Mouse (Mus musculus) erythroblast, embryonic 14.5 days (primary cell): ENCODE measurements at regions not wholly inside any gene's neighbourhood (a gene's known extent, or its start where the extent isn't known, plus 50 kb on each side); places are given as distances from the start of the nearest gene placed in this dataset.

ENCODE experiments used
- GATA1 ChIP-seq: IDR thresholded peaks from 2 replicates; pipeline ENCODE4 v1.6.1; 2012; ENCODE audit warnings: low read length, inconsistent platforms, mixed read lengths
- TAL1 ChIP-seq: IDR thresholded peaks from 3 replicates; pipeline ENCODE4 v1.6.1; 2012; ENCODE audit warnings: low read length, inconsistent platforms, mixed read lengths

DNA sequence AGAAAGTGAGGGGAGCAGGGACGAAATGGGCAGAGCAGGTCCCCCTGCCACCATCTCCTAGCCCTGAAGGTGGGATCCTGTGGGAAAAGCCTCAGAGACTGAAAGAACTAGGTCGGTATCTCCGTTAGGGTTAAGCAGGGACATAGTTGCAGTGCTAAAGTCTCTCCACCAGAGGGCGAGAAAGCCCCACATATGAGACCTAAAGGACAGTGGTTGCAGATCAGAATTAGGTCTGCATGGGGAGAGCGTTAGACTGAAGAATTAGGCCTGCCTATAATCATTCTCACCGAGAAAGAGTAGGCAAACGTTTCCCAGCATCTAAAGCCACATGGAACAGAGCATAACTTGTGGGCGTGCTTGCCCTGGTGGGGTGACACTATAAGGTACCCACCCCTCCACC is 97.0 kb upstream of the Podxl start:
- TF ChIP-seq GATA1 (no peak), TAL1 (no peak)
